Mouse (Mus musculus) embryo, embryonic 11.5 days (tissue): ENCODE measurements around the gene Actn2.
A peak's percentile ranks its signal among the peaks of the same experiment; 100 is the strongest.

Experiments used
- DNase-seq: peaks from one replicate; pipeline ENCODE4 v3.0.0-alpha.2; 2012; ENCODE audit warnings: low read depth, low spot score

Gene Actn2

GRCm38 (mm10) chr13:12257391-12258380 is 82.9 kb downstream of the Actn2 start, which contains the start of gene Mtr:
TSS of gene Mtr (minus strand) at chr13:12258113.
- peak; percentile 89 for DNase-seq

- DNase-seq: peak; percentile 7
Measured at GRCm38 (mm10) chr13:12256871-12257390, 83.6 kb downstream of the Actn2 start.

GRCm38 (mm10) chr13:12255911-12256705 is 84.5 kb downstream of the Actn2 start:
- DNase-seq: no peak

GRCm38 (mm10) chr13:12250496-12250895 is 90.1 kb downstream of the Actn2 start:
- DNase-seq: no peak

- DNase-seq: no peak
Measured at GRCm38 (mm10) chr13:12249195-12249898, 91.2 kb downstream of the Actn2 start.

GRCm38 (mm10) chr13:12245938-12246337 is 94.6 kb downstream of the Actn2 start:
- DNase-seq: no peak

- no peak for DNase-seq
Measured at GRCm38 (mm10) chr13:12243991-12244390, 96.6 kb downstream of the Actn2 start.

GRCm38 (mm10) chr13:12232141-12232540 is 108.4 kb downstream of the Actn2 start:
- no peak for DNase-seq

GRCm38 (mm10) chr13:12228248-12228647 is 112.3 kb downstream of the Actn2 start:
- DNase-seq: no peak

- no peak for DNase-seq
Measured at GRCm38 (mm10) chr13:12227606-12228005, 113.0 kb downstream of the Actn2 start.
